Mouse (Mus musculus) hindbrain, embryonic 16.5 days (tissue): ENCODE data around the gene Fgr. TPM values are rescaled to one million over a fixed set of nuclear protein-coding genes. Genes with fewer than 3 reads are reported as not detected.
A peak's percentile ranks its signal among the peaks of the same experiment; 100 is the strongest.

Experiments used
- ATAC-seq: fragments of 200-750 bp; cut with Nextera tagmentation; 2 replicates; pipeline ENCODE4 v1.8.0; 2017; ENCODE audit warnings: moderate TSS enrichment, moderate library complexity
- H3K27ac ChIP-seq: fragments of 300-500 bp; sonication (generic); 2 replicates; pipeline ENCODE4 v1.5.1; 2014; ENCODE audit warnings: low read depth, mild to moderate bottlenecking, control low read depth, low read length, moderate library complexity
- H3K27me3 ChIP-seq: fragments of 300-500 bp; sonication (generic); replicated peaks from 2 replicates; pipeline ENCODE4 v1.6.1; 2014; ENCODE audit warnings: low read length; ENCODE audit not compliant: control insufficient read depth, insufficient read depth
- H3K36me3 ChIP-seq: fragments of 300-500 bp; sonication (generic); 2 replicates; pipeline ENCODE4 v1.6.1; 2014; ENCODE audit warnings: mild to moderate bottlenecking, low read length, moderate library complexity, mixed read lengths; ENCODE audit not compliant: control insufficient read depth, insufficient read depth
- H3K4me1 ChIP-seq: fragments of 300-500 bp; sonication (generic); 2 replicates; pipeline ENCODE4 v1.6.1; 2014; ENCODE audit warnings: low read depth, low read length; ENCODE audit not compliant: control insufficient read depth, insufficient read depth
- H3K4me2 ChIP-seq: fragments of 300-500 bp; sonication (generic); 2 replicates; pipeline ENCODE4 v1.6.1; 2014; ENCODE audit warnings: mild to moderate bottlenecking, low read length, control low read depth, moderate library complexity
- H3K4me3 ChIP-seq: fragments of 300-500 bp; sonication (generic); 2 replicates; pipeline ENCODE4 v1.5.1; 2014; ENCODE audit warnings: mild to moderate bottlenecking, low read length, control low read depth, moderate library complexity
- H3K9ac ChIP-seq: fragments of 300-500 bp; sonication (generic); 2 replicates; pipeline ENCODE4 v1.6.1; 2014; ENCODE audit warnings: low read depth, mild to moderate bottlenecking, control low read depth, low read length, moderate library complexity
- H3K9me3 ChIP-seq: fragments of 300-500 bp; sonication (generic); 2 replicates; pipeline ENCODE4 v1.6.1; 2014; ENCODE audit warnings: mild to moderate bottlenecking, low read length, moderate library complexity; ENCODE audit not compliant: control insufficient read depth
- WGBS: fragments of 180-500 bp; shearing (Covaris S2); extraction: QIAGEN DNeasy Blood & Tissue Kit; methylation state at CpG from one replicate; pipeline ENCODE4 v1.1.7; 2014; 5-methylcytosine and 5-hydroxymethylcytosine counted together
- polyA plus RNA-seq: library from polyadenylated mRNA; unstranded; fragments of >200 nt; fragmentation: Nextera tagmentation; extraction: Ambion mirVana; gene quantifications from 2 replicates; pipeline ENCODE4 v1.2.1, GENCODE M21; 2015

The Fgr gene
- polyA plus RNA-seq, 1 experiment from 2014 or later, result 0.23 TPM

- Histone ChIP-seq H3K27ac (peak overlapping the region; percentile 17; the same call in 1 of the 2 replicates), H3K9ac (no peak overlapping the region; the same call in 1 of the 2 replicates)
- WGBS, result 60% methylated on average over 9 of the region's 9 CpGs
Measured at GRCm38 (mm10) chr4:133050196-133050836, 76.4 kb downstream of the Fgr start.

GRCm38 (mm10) chr4:133050837-133051549 is 77.1 kb downstream of the Fgr start:
- ATAC-seq, result no peak
- no peaks in the 10 kb centered on the region for H3K27me3 ChIP-seq
- H3K9ac ChIP-seq, result no peak overlapping the region

More at GRCm38 (mm10) chr4:133050196-133050836, 76.4 kb downstream of the Fgr start:
- peaks cover 81% of the 10 kb centered on the region for H3K4me1 ChIP-seq
- no peak overlapping the region for H3K4me2 ChIP-seq
- ATAC-seq, result no peak
- no peaks in the 10 kb centered on the region for H3K9me3 ChIP-seq
- no peak overlapping the region for H3K4me3 ChIP-seq
- no peaks in the 10 kb centered on the region for H3K36me3 ChIP-seq
- H3K27me3 ChIP-seq, result no peaks in the 10 kb centered on the region

GRCm38 (mm10) chr4:133051550-133051865 is 77.6 kb downstream of the Fgr start:
- no peak overlapping the region for H3K4me3 ChIP-seq
- H3K27ac ChIP-seq, result peak overlapping the region; percentile 16; the same call in 1 of the 2 replicates
- no peak for ATAC-seq
- 48% methylated on average over 13 of the region's 14 CpGs for WGBS
- peak overlapping the region; percentile 12; the same call in 1 of the 2 replicates for H3K9ac ChIP-seq
- peaks cover 75% of the 10 kb centered on the region for H3K4me1 ChIP-seq
- H3K4me2 ChIP-seq, result peak overlapping the region; percentile 4; the same call in 1 of the 2 replicates
- H3K36me3 ChIP-seq, result no peaks in the 10 kb centered on the region
- H3K9me3 ChIP-seq, result no peaks in the 10 kb centered on the region
- no peaks in the 10 kb centered on the region for H3K27me3 ChIP-seq

More at GRCm38 (mm10) chr4:133050837-133051549, 77.1 kb downstream of the Fgr start:
- Histone ChIP-seq H3K4me1 (peaks cover 78% of the 10 kb centered on the region), H3K27ac (peak overlapping the region; percentile 16; the same call in 1 of the 2 replicates), H3K9me3 (no peaks in the 10 kb centered on the region), H3K4me3 (no peak overlapping the region), H3K4me2 (peak overlapping the region; percentile 4; the same call in 1 of the 2 replicates), H3K36me3 (no peaks in the 10 kb centered on the region)
- WGBS, result 91% methylated on average over 6 of the region's 6 CpGs

Other genes with a start within 250 kb of the Fgr start
- gene Xkr8, start 241.5 kb upstream of the Fgr start, polyA plus RNA-seq, result 6.2 and 6.4 TPM in 2 replicates
- 0.64 and 1.2 TPM in 2 replicates for gene Smpdl3b, start 216.8 kb upstream of the Fgr start, polyA plus RNA-seq
- 40.7 and 43.6 TPM in 2 replicates for gene Rpa2, start 205.8 kb upstream of the Fgr start, polyA plus RNA-seq
- gene Themis2, start 177.7 kb upstream of the Fgr start, polyA plus RNA-seq, result 0.36 and 0.64 TPM in 2 replicates
- 58.3 and 59.4 TPM in 2 replicates for gene Ppp1r8, start 130.9 kb upstream of the Fgr start, polyA plus RNA-seq
- 151 and 156 TPM in 2 replicates for gene Stx12, start 89.6 kb upstream of the Fgr start, polyA plus RNA-seq
- 33.5 and 40.6 TPM in 2 replicates for gene Fam76a, start 51.5 kb upstream of the Fgr start, polyA plus RNA-seq
- 10.4 and 11.6 TPM in 2 replicates for gene Ahdc1, start 37.2 kb downstream of the Fgr start, polyA plus RNA-seq
- 22.7 and 23.2 TPM in 2 replicates for gene Wasf2, start 156.4 kb downstream of the Fgr start, polyA plus RNA-seq
- gene Cd164l2, start 238.0 kb downstream of the Fgr start, polyA plus RNA-seq, result 5.6 and 8.3 TPM in 2 replicates
- 2.5 TPM in 2 replicates for gene Gpr3, start 238.4 kb downstream of the Fgr start, polyA plus RNA-seq